Mouse (Mus musculus) liver, embryonic 13.5 days (tissue): ENCODE results near the gene Fbxl19. TPM values are rescaled to one million over a fixed set of nuclear protein-coding genes. Genes with fewer than 3 reads are reported as not detected.
"Not testable (repeated sequence)": the region's sequence is repeated elsewhere in the genome, so short reads cannot be mapped to it uniquely, and the experiment has no call there.

Source experiments
- ATAC-seq: fragments of 200-750 bp; cut with Nextera tagmentation; 2 replicates; pipeline ENCODE4 v1.8.0; 2017; ENCODE audit warnings: low read depth, mild to moderate bottlenecking, moderate number of reproducible peaks, moderate library complexity
- DNase-seq: peaks from one replicate; pipeline ENCODE4 v3.0.0; 2022
- H3K27ac ChIP-seq: fragments of 300-500 bp; sonication (generic); 2 replicates; pipeline ENCODE4 v1.5.1; 2015; ENCODE audit warnings: moderate library complexity, mild to moderate bottlenecking, inconsistent platforms
- H3K27me3 ChIP-seq: fragments of 300-500 bp; sonication (generic); 2 replicates; pipeline ENCODE4 v1.6.1; 2015; ENCODE audit warnings: mild to moderate bottlenecking, inconsistent platforms
- H3K36me3 ChIP-seq: fragments of 300-500 bp; sonication (generic); 2 replicates; pipeline ENCODE4 v1.6.1; 2015; ENCODE audit warnings: mild to moderate bottlenecking, inconsistent platforms
- H3K4me1 ChIP-seq: fragments of 300-500 bp; sonication (generic); replicated peaks from 2 replicates; pipeline ENCODE4 v1.6.1; 2015; ENCODE audit warnings: inconsistent platforms
- H3K4me2 ChIP-seq: fragments of 300-500 bp; sonication (generic); 2 replicates; pipeline ENCODE4 v1.6.1; 2015; ENCODE audit warnings: inconsistent platforms, mild to moderate bottlenecking, moderate library complexity
- H3K4me3 ChIP-seq: fragments of 300-500 bp; sonication (generic); replicated peaks from 2 replicates; pipeline ENCODE4 v1.5.1; 2015; ENCODE audit warnings: mild to moderate bottlenecking, inconsistent platforms
- H3K9ac ChIP-seq: fragments of 300-500 bp; sonication (generic); 2 replicates; pipeline ENCODE4 v1.6.1; 2015; ENCODE audit warnings: mild to moderate bottlenecking, inconsistent platforms
- H3K9me3 ChIP-seq: fragments of 300-500 bp; sonication (generic); replicated peaks from 2 replicates; pipeline ENCODE4 v1.6.1; 2016; ENCODE audit warnings: inconsistent platforms
- WGBS: fragments of 180-500 bp; shearing (Covaris S2); methylation state at CpG from one replicate; pipeline ENCODE4 v1.1.7; 2015; ENCODE audit not compliant: insufficient replicate concordance; 5-methylcytosine and 5-hydroxymethylcytosine counted together
- polyA plus RNA-seq: library from polyadenylated mRNA; unstranded; fragments of >200 nt; fragmentation: Nextera tagmentation; extraction: Ambion mirVana; gene quantifications from 2 replicates; pipeline ENCODE4 v1.2.1, GENCODE M21; 2015

Fbxl19 gene
- polyA plus RNA-seq, 1 experiment from 2014 or later, result 3.3 TPM

DNA sequence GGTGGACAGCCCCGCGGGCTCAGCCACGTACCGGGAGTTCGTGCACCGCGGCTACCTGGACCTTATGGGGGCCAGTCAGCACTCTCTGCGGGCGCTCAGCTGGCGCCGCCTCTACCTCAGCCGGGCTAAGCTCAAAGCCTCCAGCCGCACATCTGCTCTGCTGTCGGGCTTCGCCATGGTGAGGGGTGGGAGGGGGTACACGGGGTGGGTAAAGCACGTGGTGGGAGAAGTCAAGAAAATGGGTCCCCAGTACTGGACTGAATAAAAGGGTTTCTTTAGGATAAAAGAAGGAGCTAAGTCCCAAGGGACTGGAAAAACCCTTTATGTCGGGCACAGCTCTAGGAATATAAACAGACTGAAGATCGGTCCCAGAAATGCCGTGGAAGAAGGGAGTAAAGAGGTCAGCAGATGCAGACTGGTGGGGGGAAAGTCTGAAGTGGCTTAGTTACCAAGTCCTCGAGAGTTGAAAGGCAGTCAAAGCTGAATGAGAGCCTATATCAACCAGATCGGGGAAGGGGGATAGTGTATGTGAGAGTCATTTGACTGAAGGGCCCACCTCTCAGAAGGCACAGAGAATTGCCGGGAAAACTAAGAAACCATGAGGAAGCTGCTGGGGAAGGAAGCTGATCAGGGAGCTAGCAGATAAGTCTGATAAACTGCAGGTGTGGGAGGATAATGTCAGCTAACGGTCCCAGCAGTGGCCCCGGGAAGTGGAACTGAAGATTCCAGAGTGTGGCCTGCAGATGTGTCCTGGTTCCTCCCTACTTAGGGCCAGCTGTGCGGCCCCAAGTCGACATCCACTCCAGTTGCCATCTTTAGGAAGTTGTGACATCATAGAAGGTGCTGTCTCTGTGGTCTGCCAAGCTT, 25.9 kb downstream of the Fbxl19 start:
- no peaks in the 10 kb centered on the region for H3K27me3 ChIP-seq
- peak overlapping the region; percentile 98 for H3K27ac ChIP-seq
- peak overlapping the region; percentile 73 for H3K4me3 ChIP-seq
- peak overlapping the region; percentile 92 for H3K9ac ChIP-seq
- peaks cover 10% of the 10 kb centered on the region for H3K36me3 ChIP-seq
- peak overlapping the region; percentile 96 for H3K4me2 ChIP-seq
- no peaks in the 10 kb centered on the region for H3K9me3 ChIP-seq
- peaks cover 92% of the 10 kb centered on the region for H3K4me1 ChIP-seq
- DNase-seq, result peak; percentile 24
- WGBS, result under 1% methylated on average over 27 of the region's 27 CpGs
- no peak for ATAC-seq

DNA sequence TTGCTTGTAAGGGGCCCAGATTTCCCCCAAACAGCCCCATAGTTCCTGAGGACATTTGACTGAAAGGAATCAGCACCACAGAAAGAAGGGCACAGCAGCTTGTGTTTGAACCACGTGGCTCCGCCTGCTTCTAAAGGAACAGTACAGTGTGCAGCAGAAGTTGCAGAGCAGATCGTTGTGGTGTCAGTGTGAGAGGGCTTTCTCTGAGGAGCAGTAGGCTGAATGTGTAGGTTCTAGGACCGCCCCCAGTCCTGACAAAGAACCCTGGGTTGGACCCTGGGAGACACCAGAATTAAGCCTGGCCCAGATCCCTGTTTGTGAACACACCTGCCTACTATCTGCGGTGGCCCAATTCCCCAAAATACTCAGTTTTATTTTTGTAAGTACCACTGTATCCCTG, 26.9 kb downstream of the Fbxl19 start:
- 49% methylated on average over 5 of the region's 5 CpGs for WGBS
- peak overlapping the region; percentile 98 for H3K27ac ChIP-seq
- peak overlapping the region; percentile 92; the same call in 1 of the 2 replicates for H3K9ac ChIP-seq
- H3K27me3 ChIP-seq, result no peaks in the 10 kb centered on the region
- H3K4me2 ChIP-seq, result peak overlapping the region; percentile 96
- H3K36me3 ChIP-seq, result peaks cover 10% of the 10 kb centered on the region
- peak overlapping the region; percentile 73; the same call in 1 of the 2 replicates for H3K4me3 ChIP-seq
- no peak for ATAC-seq
- DNase-seq, result no peak
- H3K9me3 ChIP-seq, result no peaks in the 10 kb centered on the region
- H3K4me1 ChIP-seq, result peaks cover 90% of the 10 kb centered on the region

DNA sequence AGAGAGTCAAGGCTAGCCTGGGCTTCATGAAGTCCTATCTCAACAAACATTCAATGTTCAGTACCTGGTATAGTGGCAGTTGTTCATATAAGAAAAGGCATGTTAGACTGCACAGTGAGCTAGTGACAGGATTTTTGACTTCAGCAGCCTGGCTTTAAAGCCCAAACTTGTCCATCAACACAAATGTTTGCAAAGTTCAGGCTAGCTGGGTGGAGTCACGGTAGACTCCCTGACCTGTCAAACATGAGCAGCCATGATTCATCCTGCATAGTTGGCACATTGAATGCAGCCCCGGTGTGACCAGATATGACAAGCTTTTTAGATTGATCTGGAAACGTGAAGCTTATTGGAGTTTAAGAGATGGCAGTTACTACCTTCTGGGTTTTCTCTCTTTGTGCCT, 27.7 kb downstream of the Fbxl19 start:
- H3K9ac ChIP-seq, result no peak overlapping the region
- no peaks in the 10 kb centered on the region for H3K27me3 ChIP-seq
- no peak for ATAC-seq
- DNase-seq, result no peak
- no peak overlapping the region for H3K4me2 ChIP-seq
- 41% methylated on average over 3 of the region's 3 CpGs for WGBS
- H3K4me1 ChIP-seq, result peaks cover 82% of the 10 kb centered on the region
- H3K27ac ChIP-seq, result no peak overlapping the region
- H3K36me3 ChIP-seq, result peaks cover 10% of the 10 kb centered on the region
- no peaks in the 10 kb centered on the region for H3K9me3 ChIP-seq
- H3K4me3 ChIP-seq, result no peak overlapping the region

DNA sequence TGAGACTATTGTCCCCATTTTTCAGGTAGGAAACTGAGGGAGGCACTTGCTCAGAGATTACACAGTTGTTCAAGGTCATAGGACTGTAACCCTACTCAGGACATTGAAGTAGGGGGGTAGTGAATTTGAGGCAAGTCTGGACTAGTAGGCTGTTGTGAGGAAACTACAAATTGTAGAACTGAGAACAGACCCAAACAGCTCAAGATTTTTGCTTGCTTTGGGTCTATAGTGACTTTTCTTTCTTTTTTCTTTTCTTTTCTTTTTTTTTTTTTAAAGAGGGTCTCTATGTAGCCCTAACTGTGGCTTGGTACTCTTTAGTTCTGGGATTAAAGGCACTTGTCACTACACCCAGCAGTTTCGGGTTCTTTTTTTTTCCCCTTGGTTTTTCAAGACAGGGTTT, 28.2 kb downstream of the Fbxl19 start:
- peaks cover 9% of the 10 kb centered on the region for H3K36me3 ChIP-seq
- H3K4me3 ChIP-seq, result no peak overlapping the region
- H3K9ac ChIP-seq, result no peak overlapping the region
- no peak overlapping the region for H3K4me2 ChIP-seq
- no peaks in the 10 kb centered on the region for H3K27me3 ChIP-seq
- H3K9me3 ChIP-seq, result no peaks in the 10 kb centered on the region
- DNase-seq (no peak), ATAC-seq (no peak)
- H3K27ac ChIP-seq, result no peak overlapping the region
- peaks cover 77% of the 10 kb centered on the region for H3K4me1 ChIP-seq
- 64% methylated on average over 1 of the region's 1 CpGs for WGBS

DNA sequence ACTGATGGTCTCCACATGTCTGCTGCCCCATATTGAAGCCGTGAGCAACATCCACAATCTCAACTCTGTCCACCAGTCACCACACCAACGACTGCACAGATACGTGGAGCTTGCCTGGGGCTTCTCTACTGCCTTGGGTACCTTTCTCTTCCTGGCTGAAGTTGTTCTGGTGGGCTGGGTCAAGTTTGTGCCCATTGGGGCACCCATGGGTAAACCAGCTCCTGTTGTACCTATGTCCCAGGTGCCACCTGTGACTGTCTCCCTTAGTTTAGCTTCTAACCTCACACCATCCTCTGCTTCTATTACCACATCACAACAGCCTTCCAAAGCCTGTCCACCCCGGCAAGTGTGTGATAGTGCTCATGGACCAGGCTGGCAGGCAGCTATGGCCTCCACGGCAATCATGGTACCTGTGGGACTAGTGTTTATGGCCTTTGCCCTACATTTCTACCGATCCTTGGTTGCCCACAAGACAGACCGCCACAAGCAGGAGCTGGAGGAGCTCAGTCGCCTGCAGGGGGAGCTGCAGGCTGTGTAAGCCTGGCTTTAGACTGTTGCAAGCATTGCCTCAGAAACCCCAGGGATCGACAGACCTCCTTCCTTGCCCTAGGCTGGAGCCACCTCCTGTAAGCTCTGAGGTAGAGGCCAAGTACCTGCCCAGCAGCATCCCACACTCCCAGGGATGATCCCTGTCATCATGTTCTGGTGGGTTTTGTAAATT, 29.5 kb downstream of the Fbxl19 start:
- Histone ChIP-seq H3K4me3 (no peak overlapping the region), H3K9ac (no peak overlapping the region), H3K4me1 (peaks cover 75% of the 10 kb centered on the region), H3K9me3 (no peaks in the 10 kb centered on the region), H3K4me2 (no peak overlapping the region), H3K36me3 (peaks cover 7% of the 10 kb centered on the region; the same call in 1 of the 2 replicates), H3K27me3 (no peaks in the 10 kb centered on the region), H3K27ac (no peak overlapping the region)
- peak; percentile 69 for DNase-seq
- no peak for ATAC-seq
- 36% methylated on average over 9 of the region's 9 CpGs for WGBS

DNA sequence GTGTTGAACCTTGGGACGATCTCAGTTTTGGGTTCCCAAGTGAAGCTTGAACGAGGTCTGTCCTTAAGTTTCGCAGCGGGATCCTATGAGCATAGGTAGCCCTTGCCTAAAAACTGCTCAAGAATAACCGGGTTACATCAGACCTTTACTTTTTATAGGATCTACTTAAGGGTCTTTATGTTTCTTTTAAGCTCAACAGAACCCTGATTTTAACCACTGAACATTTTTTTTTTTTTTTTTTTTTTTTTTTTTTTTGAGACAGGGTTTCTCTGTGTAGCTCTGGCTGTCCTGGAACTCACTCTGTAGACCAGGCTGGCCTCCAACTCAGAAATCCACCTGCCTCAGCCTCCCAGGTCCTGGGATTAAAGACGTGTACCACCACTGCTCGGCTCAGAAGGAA, 31.5 kb downstream of the Fbxl19 start:
- 69% methylated on average over 7 of the region's 7 CpGs for WGBS
- not testable (repeated sequence) for ATAC-seq

DNA sequence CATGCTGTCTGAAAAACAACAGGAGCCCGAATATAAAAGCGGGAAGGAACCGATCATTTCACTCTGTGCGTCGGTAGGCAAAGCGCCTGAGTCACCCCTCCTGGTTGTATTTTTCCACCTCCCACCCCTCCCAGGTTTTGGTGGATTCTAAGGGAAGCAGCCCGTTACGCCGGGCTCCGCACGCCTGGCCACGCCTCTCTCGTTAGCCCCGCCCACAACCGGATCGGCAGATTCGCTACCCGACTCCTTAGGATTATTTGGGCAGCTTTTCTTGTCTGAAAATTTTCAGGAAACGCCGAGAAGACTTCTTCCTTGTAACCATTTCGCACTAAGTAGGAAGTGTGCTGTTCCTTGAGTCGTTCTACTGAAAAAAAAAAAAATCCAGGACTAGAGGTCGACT, 32.1 kb downstream of the Fbxl19 start, which contains the start of gene Setd1a:
Gene Setd1a, plus strand, starts transcription at position 245 of the 400 bp plus-strand sequence.
- ATAC-seq, result peak; percentile 56

More for the DNA sequence above, 31.5 kb downstream of the Fbxl19 start:
- Histone ChIP-seq H3K4me3 (peak overlapping the region; percentile 93), H3K27ac (peak overlapping the region; percentile 96), H3K4me2 (peak overlapping the region; percentile 91), H3K36me3 (peaks cover 26% of the 10 kb centered on the region), H3K9ac (peak overlapping the region; percentile 93), H3K4me1 (peaks cover 63% of the 10 kb centered on the region)
- H3K9me3 ChIP-seq, H3K27me3 ChIP-seq, DNase-seq: not testable (repeated sequence)

DNA sequence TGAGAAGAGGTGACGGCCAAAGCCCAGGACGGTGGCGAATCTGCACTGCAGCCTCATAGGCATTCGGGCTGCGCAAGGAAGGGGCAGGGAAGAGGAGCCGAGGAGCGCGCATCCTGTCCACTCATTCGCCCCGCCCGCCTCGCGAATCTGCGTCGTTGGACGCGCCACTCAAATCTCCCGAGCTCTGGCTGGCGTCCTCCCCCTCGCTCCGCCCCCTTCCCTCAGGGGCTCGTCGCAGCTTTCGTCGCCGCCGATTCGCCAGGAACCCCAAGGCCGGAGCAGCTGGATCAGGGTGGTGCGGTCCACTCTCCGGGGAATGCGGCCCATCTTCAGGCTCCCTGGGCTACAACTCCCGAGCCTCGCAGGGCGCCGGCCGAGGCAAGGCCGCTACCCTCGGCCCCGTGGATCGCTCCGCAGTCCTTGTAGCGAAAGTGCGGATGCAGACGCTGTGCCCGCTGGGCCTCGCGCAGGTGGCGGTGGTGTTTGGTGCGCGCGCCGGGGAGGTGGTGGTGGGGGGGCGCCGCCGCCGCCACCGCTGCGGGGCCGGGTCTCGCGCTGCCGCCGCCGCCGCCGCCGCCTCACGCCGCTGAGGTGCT, 32.6 kb downstream of the Fbxl19 start:
- WGBS, result under 1% methylated on average over 66 of the region's 70 CpGs
- H3K4me1 ChIP-seq, result peaks cover 52% of the 10 kb centered on the region

More for the DNA sequence above, 32.1 kb downstream of the Fbxl19 start, which contains the start of gene Setd1a:
- DNase-seq, result peak; percentile 76
- Histone ChIP-seq H3K36me3 (peaks cover 32% of the 10 kb centered on the region), H3K4me1 (peaks cover 58% of the 10 kb centered on the region), H3K4me3 (peak within 1 kb of the TSS; percentile 93), H3K9me3 (no peaks in the 10 kb centered on the region), H3K27ac (peak within 1 kb of the TSS; percentile 96), H3K9ac (peak within 1 kb of the TSS; percentile 93), H3K4me2 (peak within 1 kb of the TSS; percentile 91), H3K27me3 (no peaks in the 10 kb centered on the region)
- WGBS, result 0% methylated on average over 23 of the region's 23 CpGs

DNA sequence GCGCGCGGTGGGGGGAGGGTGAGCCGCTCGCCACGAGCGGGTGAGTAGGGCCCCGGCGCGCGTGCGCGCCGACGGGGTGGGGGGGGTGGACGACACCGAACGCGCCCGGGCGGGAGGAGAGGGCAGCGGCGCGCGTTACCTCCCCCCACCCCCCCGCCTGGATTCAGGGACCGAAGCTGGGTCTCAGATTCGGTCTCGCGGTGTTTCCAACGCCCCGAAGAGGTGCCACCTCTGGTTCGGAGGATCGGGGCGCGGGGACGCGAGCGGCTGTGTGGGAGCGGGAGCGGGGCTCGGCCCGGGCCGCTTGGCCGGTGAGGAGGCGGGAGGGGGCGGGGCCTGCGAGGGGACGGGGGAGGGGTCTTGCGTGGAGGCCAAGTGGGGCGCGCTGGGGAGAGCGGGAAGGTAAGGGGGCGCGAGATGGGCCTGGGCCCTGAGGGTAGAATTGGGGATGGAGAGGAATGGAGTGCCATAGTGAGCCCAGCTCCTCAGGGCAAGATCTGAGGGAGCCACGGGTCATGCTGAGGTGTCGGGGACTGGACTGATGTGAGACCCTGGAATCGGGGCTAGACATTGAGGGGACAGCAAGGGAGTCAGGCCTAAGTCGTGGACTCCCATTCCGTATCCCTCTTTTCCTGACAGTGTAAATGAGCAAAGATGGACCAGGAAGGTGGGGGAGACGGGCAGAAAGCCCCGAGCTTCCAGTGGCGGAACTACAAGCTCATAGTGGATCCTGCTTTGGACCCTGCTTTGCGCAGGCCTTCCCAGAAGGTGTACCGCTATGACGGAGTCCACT, 33.3 kb downstream of the Fbxl19 start:
- Histone ChIP-seq H3K36me3 (peaks cover 44% of the 10 kb centered on the region), H3K4me2 (peak overlapping the region; percentile 91), H3K9ac (peak overlapping the region; percentile 93), H3K4me3 (peak overlapping the region; percentile 93), H3K4me1 (peaks cover 46% of the 10 kb centered on the region), H3K27ac (peak overlapping the region; percentile 96), H3K27me3 (no peaks in the 10 kb centered on the region), H3K9me3 (no peaks in the 10 kb centered on the region)
- ATAC-seq (peak; percentile 52), DNase-seq (peak; percentile 40)
- 3% methylated on average over 65 of the region's 66 CpGs for WGBS

More for the DNA sequence above, 32.6 kb downstream of the Fbxl19 start:
- peak overlapping the region; percentile 93 for H3K4me3 ChIP-seq
- peak overlapping the region; percentile 96 for H3K27ac ChIP-seq
- DNase-seq (peak; percentile 93), ATAC-seq (peak; percentile 89)
- peak overlapping the region; percentile 91 for H3K4me2 ChIP-seq
- no peaks in the 10 kb centered on the region for H3K27me3 ChIP-seq
- peaks cover 37% of the 10 kb centered on the region for H3K36me3 ChIP-seq
- peak overlapping the region; percentile 93 for H3K9ac ChIP-seq
- H3K9me3 ChIP-seq, result no peaks in the 10 kb centered on the region

DNA sequence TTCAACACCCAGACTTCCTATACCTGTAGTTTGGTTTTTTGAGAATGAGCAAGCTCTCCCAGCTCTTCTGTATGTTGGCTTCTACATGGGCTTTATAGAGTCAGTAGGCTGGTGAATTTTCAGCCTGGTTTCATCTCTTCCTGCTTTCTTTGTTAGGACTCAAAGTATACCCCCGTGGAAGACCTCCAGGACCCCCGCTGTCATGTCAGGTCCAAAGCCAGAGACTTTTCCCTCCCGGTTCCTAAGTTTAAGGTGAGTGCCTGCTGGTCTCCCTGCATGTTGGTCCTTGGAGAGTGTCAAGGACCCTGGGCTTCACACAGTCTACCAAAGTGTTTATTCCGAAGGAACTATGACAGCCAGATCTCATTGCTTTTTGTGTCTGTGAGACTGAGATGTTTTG, 34.0 kb downstream of the Fbxl19 start:
- Histone ChIP-seq H3K27ac (peak overlapping the region; percentile 96; the same call in 1 of the 2 replicates), H3K4me3 (peak overlapping the region; percentile 93), H3K9ac (peak overlapping the region; percentile 93), H3K9me3 (no peaks in the 10 kb centered on the region), H3K4me1 (peaks cover 42% of the 10 kb centered on the region), H3K27me3 (no peaks in the 10 kb centered on the region), H3K36me3 (peaks cover 51% of the 10 kb centered on the region), H3K4me2 (peak overlapping the region; percentile 91)
- DNase-seq (no peak), ATAC-seq (no peak)
- 77% methylated on average over 4 of the region's 4 CpGs for WGBS
